Mouse (Mus musculus) spleen, adult 12 weeks (tissue): ENCODE measurements around the gene Il9r.
"Not testable (repeated sequence)": the region's sequence is repeated elsewhere in the genome, so short reads cannot be mapped to it uniquely, and the experiment has no call there.

ENCODE experiments used
- DNase-seq: peaks from one replicate; pipeline ENCODE4 v3.0.0; 2022; ENCODE audit warnings: low spot score

Il9r gene

GRCm38 (mm10) chr11:32226124-32226871 is 26.2 kb upstream of the Il9r start, which contains the start of gene Mpg:
TSS of gene Mpg (plus strand) at chr11:32226505.
- DNase-seq = peak; percentile 86

GRCm38 (mm10) chr11:32225222-32226104 is 25.4 kb upstream of the Il9r start:
- DNase-seq = no peak

GRCm38 (mm10) chr11:32224468-32225139 is 24.5 kb upstream of the Il9r start:
- no peak for DNase-seq

- DNase-seq = no peak
Measured at GRCm38 (mm10) chr11:32223297-32223967, 23.4 kb upstream of the Il9r start.

GRCm38 (mm10) chr11:32222570-32223194 is 22.6 kb upstream of the Il9r start:
- DNase-seq = no peak

- DNase-seq = no peak
Measured at GRCm38 (mm10) chr11:32221951-32222409, 21.9 kb upstream of the Il9r start, which contains the start of gene Rhbdf1. TSS of gene Rhbdf1 (minus strand) at chr11:32222300.

GRCm38 (mm10) chr11:32221225-32221950 is 21.3 kb upstream of the Il9r start:
- no peak for DNase-seq

- no peak for DNase-seq
Measured at GRCm38 (mm10) chr11:32220607-32221224, 20.6 kb upstream of the Il9r start.

GRCm38 (mm10) chr11:32219287-32219686 is 19.2 kb upstream of the Il9r start:
- no peak for DNase-seq

- no peak for DNase-seq
Measured at GRCm38 (mm10) chr11:32218501-32219050, 18.5 kb upstream of the Il9r start.

GRCm38 (mm10) chr11:32216851-32217250 is 16.8 kb upstream of the Il9r start:
- DNase-seq = peak; percentile 69

- no peak for DNase-seq
Measured at GRCm38 (mm10) chr11:32215372-32216162, 15.5 kb upstream of the Il9r start.

- no peak for DNase-seq
Measured at GRCm38 (mm10) chr11:32210623-32211022, 10.5 kb upstream of the Il9r start.

GRCm38 (mm10) chr11:32205058-32205873 is 5.2 kb upstream of the Il9r start, which contains the start of gene Snrnp25:
TSS of gene Snrnp25 (plus strand) at chr11:32205415.
- DNase-seq = peak; percentile 94

- no peak for DNase-seq
Measured at GRCm38 (mm10) chr11:32201922-32202685, 2.0 kb upstream of the Il9r start.

GRCm38 (mm10) chr11:32200992-32201391 is 913 bp upstream of the Il9r start:
- not testable (repeated sequence) for DNase-seq

GRCm38 (mm10) chr11:32199230-32199629 is 849 bp downstream of the Il9r start:
- no peak for DNase-seq
